Mouse (Mus musculus) skeletal muscle tissue, adult 2 months (tissue): ENCODE measurements around the gene Cep95.
A peak's percentile ranks its signal among the peaks of the same experiment; 100 is the strongest.
"Not testable (repeated sequence)": the region's sequence is repeated elsewhere in the genome, so short reads cannot be mapped to it uniquely, and the experiment has no call there.

Experiments
- DNase-seq: peaks from one replicate; pipeline ENCODE4 v3.0.0-alpha.2; 2012; ENCODE audit warnings: low read depth, low spot score

Gene Cep95

DNA sequence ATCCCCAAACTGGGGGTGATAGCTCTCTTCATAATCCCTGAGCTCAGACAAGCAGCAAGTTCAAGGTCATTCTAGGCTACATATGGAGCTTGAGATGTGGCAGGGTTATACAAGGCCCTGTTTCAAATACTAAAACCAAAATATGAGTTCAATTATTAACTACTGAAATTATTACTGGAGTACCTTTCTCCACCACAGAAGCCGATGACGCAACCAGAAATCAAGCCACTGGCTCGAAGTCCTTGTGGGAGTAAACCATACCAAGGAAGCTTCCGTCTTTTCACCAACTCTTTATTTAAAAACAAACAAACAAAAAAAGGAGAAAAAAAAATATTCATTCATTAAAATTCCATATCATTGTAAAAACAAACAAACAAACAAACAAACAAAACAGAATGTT lies 12.1 kb upstream of the Cep95 start:
- DNase-seq = no peak

DNA sequence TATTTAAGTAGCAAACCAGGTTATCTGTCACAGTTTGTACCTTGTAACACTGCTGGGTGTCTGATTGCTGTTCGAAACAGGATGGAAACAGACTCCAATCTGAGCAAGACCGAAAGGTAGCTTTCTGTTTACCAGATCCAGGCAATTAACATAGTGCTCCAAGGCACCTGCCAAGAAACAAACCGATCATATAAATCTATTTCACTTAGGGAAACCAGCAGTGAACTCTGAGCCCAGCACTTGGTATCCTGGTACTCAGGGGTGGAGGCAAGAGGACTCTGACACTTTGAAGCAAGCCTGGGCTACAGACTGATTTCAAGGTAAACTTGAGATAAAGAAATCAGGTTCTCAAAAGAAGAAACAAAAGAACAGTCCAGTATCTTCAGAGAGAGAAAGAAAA lies 11.7 kb upstream of the Cep95 start:
- no peak for DNase-seq

DNA sequence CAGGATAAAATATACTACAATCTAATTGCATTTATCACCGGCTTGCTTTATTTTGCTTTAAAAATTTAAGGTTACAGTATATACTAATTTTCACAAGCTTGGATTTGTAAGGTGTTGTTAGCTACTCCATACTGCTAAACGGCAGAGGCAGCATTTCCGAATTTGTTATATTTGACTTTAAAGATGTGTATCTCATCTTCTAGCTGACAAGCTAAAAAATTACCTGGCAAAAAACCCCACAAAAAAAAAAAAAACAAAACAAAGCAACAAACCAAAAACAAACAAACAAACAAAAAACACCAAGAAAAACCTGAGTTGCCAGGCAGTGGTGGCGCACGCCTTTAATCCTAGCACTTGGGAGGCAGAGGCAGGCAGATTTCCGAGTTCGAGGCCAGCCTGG lies 10.9 kb upstream of the Cep95 start:
- no peak for DNase-seq

DNA sequence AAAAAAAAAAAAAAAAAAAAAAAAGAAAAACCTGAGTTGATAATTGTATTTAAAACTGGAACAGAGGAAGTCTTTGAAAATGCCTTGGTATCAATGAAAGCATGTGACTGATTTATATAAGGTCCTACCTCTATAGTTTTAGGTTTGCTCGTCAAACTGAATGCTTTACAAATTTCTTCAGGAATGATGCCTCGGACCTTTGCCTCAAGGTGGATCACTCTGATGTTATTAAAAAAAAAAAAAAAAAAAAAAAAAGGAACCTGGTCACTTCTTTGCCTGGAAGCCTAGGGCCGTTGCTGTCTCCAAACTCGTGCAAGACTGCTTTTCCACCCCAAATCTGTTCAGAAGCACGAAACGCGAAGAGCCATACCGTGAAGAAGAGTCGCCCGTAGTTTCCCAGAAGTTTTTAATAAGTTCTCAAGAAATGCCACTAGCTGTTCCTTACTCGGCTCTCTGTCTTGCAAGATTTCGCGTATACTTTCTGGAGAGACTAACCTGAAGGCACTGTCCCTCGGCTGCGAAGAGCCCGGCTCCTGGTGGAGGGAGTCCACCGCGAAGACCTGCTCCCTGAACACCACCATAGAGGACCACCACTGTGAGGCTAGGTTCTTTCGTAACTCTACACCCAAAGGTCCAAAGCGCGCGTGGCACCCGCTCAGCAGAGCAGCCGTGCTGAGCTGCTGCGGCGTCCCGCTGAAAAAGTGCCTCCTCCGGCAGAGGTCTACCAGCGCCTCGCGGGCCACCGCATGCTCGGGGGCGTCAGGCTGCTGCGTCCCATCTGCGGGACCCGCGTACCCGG lies 10.3 kb upstream of the Cep95 start:
- DNase-seq = no peak

DNA sequence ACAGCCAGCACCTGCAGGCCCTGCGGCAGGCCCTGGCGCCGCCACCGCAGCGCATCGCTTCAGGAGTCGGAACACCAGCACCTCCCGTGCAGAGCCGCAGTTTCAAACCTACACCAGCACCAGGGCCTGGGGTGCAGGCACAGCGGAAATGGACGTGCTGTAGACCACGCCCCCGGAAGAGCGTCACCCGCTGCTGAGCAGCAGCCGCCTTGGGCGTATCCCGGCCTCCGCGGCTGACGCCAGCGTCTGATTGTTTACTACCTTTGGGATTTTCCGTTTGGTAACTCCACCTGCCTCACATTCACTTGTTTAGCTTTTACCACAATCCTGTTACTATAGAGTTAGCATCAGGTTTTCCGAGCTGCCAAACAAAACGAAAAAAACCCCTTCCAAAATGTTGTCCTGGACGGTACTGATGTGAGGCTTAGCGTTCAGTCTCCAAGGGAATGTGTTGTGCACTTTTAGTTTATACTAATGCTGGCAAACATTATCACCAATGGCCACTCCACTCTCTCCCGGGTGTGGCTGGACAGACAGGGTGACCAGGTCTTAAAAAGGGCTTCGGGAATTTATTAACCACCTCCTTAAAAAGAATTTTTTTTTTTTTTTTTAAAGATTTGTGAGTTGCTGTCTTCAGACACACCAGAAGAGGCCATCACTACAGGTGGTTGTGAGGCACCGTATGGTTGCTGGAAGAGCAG lies 9.5 kb upstream of the Cep95 start, which contains the start of gene Polg2:
TSS of gene Polg2 (minus strand) at position 150 of the 701 bp plus-strand sequence.
- DNase-seq = peak; percentile 93

DNA sequence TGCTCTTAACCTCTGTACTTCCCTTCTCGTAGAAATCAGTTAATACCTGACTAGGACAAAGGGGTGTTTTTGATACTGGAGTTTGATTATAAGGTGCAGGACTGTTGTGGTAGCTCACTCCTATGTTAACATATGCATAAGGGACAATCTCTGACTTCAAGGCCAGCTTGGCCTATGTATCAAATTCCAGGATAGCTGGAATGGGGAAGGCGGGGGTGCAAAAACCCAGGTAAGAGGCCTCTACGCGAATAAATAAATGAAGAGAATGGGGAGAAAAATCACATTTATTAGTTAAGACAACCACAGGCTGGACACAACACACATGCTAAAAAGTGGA lies 9.0 kb upstream of the Cep95 start:
- DNase-seq = no peak

DNA sequence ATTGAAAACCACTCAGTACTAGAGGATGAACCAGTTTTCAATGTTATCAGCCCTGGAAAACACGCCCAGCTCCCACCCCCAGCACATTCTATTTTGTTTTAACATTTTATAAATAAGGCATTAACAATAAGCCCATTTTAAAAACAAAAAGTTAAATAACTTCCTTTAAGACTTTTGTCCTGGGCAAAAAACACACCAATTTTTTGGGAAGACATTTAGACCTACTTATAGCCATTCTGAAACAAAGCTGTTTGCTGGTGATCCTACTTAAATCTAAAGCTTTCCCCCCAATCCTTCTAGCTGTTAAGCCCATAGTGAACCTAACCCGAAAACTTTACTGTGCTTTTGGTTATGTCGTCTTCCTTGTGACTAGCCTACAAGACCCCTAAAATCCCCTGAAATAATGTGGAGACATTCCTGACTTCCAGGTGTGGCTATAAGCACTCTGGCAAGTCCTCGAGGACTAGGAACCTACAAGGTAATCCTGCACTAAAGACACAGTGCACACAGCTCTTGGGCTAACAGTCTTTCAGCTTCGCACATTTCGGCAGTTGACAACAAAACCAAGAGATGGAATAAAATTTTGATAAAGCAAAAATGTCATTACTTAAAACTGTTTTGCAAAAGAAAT lies 8.3 kb upstream of the Cep95 start:
- DNase-seq = no peak

DNA sequence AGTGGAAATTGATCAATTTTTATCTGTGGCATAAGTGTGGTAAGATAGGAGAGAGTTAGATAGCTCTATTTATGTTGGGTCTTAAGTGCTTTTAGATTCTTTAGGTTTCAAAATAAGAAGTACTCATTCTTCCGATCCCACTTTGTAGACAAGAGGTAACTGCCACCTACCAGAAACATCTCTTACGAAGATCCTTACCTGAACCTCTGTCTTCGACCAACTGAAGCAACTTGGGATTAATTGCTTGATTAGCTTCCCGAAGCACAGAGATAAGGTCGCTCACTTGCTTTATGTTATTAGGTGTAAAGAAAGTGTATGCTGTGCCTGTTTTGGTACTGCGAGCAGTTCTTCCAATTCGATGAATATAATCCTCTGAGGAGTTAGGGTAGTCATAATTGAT lies 6.8 kb upstream of the Cep95 start:
- DNase-seq = not testable (repeated sequence)

DNA sequence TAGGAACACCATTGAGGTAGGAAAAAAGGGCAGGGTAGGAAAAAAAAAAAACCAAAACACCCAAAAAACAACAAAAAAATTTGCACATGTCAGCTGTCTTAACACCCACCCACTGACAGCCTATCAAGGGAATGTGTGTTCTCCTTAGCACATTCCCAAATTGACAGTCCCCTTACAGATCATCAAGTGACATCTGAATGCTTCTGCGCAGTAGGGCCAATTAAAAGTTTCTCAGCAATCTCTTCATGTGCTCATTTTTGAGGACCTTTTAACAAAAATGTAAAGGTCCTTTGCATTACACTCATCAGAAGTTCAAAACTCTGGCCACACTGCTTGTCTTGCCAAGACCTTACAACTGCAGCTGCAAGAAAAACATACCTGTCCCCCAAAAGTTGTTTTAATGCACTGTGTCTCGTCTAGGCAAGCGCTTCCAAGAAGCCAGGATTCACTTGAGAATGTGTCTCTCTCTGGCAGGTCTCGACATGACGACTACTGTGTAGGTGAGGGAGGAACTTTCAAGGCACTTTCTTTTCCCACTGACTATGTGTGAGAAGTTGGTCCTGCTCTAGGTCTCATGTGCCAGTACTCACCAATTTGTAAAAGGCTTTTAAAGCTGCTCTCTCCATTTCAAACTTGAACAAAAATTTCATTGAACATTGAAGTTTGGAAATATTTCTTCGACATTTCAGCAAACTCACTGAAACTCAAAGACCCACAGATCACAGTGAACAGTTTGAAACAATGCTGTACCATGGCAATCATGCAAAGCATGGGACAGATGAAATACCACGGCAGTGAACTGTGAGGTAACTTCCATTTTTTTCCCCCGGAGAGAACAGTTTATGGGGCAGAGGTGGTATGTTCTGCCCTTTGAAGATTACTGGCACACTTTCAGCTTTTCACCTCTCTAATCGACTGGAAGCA lies 5.9 kb upstream of the Cep95 start:
- DNase-seq = no peak

DNA sequence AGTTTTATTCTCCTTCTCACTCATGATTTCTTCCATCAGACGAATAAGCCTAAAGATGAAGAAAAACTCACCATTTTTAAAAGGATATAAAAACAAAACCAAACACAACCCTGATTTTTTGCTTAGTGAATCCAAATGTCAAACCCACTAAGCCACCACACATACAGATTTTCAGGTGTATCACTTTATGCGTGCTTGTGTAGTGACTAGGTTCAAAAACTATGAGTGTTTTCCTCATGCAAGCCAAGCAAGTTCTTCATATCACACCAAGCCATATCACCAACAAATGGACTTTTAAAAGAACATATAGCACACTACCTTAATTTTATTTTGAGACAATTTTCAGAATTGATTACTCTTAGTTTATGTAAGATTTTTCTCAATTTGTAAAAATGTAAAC lies 4.6 kb upstream of the Cep95 start:
- DNase-seq = no peak

DNA sequence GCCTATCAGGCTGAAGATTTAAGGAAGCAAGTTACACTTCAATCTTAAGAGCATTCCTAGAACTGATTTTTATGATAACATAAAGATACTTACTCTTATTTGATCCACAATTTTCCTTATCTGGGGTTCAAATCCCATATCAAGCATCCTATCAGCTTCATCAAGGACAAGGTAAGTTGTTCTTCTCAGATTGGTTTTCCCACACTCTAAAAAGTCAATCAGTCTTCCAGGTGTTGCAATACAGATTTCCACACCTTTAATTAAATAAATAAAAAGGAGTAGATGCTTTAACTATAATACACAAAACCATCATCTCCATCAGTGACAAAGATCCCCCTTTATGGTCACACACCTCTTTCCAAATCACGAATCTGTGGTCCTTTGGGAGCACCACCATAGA lies 4.0 kb upstream of the Cep95 start:
- DNase-seq = no peak

DNA sequence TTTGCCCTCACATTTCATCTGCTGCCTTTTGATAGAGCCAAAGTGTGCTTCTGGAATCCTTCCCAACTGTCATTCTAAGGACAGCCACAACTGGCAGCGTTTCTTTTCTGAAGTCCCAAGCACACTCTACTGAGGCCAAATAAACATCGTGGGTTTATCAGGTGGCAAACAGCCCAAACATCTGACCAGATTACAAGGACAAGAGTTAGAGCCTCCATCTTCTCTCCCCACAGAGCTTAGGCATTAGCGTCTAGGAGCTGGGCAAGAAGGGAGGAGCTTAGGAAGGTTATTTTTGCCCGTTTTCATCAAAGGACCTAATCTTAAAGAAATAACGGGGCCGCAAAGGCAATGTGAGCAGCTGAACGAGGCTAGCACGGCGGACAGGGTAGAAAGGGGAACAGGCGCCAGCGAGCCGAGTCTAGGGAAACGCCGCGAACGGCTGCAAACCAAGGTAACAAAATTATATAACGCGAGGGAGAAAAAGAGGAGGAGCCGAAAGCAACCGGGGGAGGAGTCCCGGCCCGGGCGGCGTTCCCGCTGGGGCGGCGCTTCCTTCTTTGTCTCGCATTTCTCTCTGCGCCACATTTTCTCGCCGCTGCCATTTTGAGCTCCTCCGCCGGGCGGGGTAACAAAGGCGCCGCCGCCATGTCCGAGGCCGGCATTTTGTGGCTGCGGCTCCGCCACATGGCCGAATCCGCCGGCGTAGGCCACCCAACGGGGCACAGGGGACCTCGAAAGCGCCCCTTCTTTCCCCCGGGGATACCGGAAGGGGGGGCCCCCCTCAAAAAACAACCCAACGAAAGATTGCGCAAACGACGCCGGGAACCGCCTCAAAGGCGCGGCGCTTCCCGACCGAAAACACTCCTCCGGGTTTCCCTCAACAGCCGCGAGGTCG lies 1.7 kb upstream of the Cep95 start:
- peak; percentile 96 for DNase-seq

DNA sequence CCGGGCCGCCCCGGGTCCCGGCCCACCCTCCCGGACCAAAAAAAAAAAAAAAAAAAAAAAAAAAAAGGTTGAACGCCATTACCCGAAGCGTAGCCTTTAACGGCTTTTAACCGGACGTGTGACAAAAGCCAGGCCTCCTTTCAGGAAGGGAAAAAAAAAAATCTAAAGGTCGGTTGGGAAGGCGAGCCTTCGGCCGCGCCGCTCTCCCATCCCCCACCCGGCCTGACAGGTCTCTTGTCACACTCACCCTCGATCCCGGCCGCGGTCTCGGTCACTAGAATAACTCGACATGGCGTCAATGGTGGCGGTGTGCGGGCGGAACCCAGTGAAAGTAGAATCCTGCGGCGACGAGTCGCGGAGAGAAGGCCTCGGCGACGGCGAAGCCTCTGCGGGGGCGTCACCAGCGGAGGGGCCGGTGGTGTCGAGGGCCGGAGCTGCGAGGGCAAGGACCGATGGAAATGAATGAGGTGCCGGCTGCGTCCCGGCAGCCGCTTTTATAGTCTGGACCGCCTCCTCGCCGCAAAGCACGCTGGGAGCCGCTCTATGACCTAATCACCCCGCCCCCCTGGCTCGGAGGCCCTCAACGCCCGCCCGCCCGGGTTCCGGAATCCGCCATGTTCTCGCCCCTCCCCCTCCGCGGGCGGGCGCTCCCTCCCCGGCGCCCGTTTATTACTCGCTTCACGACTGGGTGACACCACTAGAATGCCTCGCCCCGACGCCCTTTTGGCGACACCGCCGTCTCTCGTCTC lies 852 bp upstream of the Cep95 start:
- DNase-seq = peak; percentile 98

DNA sequence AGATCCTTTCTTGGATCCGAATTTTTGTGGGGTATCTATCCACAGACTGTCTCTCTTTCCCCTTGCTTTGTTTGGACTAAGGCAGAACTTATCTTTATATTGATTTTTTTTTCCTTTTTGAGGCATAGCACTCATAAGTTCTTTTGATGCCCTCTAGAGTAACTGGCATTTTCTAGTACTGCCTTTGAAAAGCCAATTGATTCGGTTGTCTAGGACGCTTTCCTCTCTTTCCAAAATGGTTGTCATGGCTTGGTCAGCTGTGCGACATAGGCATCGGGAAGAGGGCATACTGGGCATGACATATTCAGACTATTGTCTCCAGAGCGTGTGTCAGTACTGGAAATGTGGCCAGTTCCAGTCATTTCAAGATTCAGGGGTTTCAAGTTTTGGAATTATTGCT lies 597 bp downstream of the Cep95 start:
- DNase-seq = no peak

DNA sequence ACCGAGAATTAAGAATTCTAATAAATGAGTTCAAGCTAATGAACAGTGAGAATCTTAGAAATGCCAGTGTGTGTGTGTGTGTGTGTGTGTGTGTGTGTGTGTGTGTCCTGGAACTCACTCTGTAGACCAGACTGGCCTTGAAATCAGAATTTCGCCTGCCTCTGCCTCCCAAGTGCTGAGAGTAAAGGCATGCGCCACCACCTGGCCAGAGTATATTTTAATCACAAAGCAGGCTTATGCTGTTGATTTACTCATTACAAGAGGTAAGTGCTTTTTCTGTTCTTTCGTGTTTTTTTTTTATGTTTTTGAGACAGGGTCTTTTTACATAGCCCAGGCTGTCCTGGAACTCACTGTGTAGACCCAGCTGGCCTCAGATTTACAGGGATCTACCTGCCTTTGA lies 4.8 kb downstream of the Cep95 start:
- DNase-seq = no peak

DNA sequence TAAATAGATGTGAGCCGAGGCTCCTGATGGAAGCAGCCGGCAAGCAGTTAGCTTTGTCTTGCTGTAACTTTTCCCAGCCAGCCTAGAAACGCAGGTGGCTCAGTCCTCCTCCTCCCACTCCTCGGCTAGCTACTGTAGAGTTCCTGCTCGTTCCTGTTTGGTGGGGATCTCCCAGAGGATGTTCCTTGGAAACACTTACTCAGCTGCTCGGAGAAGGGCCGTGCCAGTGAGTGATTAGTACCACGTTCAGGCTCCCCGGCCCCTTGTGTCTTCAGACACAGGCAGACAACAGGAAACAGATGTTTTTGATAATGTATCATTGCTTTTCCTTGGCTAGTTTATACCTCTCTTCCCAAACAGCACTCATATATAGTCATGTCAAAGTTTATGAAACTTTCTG lies 6.6 kb downstream of the Cep95 start:
- peak; percentile 64 for DNase-seq

DNA sequence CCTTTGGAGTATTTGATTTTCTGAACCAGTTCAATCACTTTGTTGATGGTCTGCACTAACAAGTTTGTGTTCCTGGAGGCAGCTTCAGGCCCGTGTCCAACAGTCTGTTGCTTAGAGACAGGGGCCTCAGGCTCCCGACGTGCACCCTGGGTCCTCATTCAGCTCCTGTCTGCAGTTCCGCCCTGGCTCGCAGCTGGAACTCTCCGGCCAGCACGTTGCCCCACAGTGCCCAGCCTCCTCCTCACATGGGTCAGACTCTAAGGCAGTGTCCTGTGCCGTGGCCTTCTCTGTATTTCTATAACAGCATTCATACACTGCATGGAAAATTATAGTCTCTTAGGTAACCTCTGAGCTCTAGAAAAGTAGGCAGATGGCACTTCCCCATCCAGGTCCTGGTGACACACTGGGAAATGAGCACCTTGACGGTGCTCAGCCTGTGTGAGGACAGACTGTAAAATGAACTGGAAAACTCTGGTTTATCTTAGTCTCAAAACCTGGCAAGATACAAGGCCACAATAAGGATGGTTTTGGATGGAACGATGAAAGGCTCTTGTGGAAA lies 13.1 kb downstream of the Cep95 start:
- DNase-seq = no peak

DNA sequence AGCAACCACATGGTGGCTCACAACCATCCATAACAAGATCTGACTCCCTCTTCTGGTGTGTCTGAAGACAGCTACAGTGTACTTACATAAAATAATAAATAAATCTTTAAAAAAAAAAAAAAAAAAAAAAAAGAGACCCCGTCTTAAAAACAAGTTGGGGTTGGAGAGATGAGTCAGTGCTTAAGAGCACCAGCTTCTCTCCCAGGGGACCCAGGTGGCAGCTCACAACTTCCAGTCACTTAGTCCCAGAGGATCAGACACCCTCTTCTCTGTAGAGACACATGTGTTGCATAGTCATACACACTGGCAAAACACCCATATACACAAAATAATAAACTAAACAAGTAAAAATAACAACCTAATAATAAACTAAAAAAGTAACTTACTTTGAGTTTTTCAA lies 18.4 kb downstream of the Cep95 start:
- DNase-seq = not testable (repeated sequence)

DNA sequence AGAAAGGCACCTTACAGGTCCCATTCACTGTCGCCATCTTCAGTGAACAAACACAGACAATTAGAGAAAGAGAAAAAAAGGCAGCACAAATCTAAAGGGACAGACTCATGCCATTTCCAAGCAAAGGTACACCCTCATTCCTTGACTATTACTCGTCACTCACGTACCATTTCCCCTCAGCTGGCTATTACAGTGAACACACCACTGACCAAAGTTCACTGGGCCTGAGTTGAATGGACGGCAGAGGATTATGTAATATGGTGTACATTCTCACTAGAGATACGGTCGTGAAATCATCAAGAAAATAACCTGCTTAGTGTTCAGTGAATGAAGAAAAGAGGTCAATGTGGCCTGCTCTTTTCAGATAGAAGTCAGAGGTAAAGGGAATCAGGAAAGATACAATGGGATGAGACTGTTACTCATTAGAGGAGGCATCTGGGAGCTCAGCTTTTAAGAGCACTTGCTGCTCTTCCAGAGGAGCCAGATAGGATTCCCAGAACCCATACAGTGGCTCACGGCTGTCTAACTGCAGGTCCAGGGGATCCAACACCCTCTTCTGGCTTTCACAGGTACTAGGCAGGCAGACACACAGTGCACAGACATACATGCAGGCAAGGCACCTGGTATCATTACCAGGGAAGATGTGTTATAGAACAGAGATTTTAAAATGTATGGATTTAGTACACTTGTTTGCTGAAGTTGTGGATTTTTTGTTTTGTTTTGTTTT lies 23.5 kb downstream of the Cep95 start:
- DNase-seq = no peak
